Mouse (Mus musculus) frontal cortex, postnatal 14 days (tissue): Measurements from ENCODE around the gene Scn7a.

Source experiments
- DNase-seq, 2 experiments: peaks; one replicate each; pipeline ENCODE4 v3.0.0; 2022; ENCODE audit warnings: low spot score in 2 of 2

Gene Scn7a

GRCm38 (mm10) chr2:66784765-66785164 lies at the start of gene Scn7a:
Scn7a (minus strand) TSS chr2:66784914.
- no peak for DNase-seq

GRCm38 (mm10) chr2:66827729-66828128 lies 43.0 kb upstream of the Scn7a start:
- DNase-seq = no peak

GRCm38 (mm10) chr2:66819862-66820559 lies 35.3 kb upstream of the Scn7a start:
- no peak for DNase-seq

GRCm38 (mm10) chr2:66799676-66800249 lies 15.0 kb upstream of the Scn7a start:
- DNase-seq = no peak

GRCm38 (mm10) chr2:66797493-66797892 lies 12.8 kb upstream of the Scn7a start:
- DNase-seq = no peak

GRCm38 (mm10) chr2:66791629-66792028 lies 6.9 kb upstream of the Scn7a start:
- no peak for DNase-seq

DNA sequence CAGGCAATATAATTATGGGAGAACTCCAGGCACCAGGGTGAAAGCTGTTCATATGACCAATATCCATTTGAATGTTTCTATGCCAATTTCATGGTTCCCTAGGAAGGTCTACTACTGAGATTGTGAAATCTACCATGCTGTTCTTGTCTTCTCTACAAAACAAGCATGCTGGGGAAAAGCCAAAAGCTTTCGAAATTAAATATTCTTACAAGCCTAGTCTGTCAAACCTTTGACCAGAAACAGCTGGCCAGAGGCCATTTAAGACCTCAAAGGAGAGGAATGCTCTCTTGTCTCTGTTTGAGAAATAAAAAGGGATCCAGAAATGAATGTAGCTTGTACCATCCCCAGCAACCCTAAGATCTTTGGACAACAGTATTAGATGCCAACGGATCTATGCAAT lies 3.8 kb downstream of the Scn7a start:
- no peak for DNase-seq

- no peak for DNase-seq
Observed at GRCm38 (mm10) chr2:66767980-66768379, 16.7 kb downstream of the Scn7a start.

- no peak for DNase-seq
Observed at GRCm38 (mm10) chr2:66765170-66765569, 19.5 kb downstream of the Scn7a start.

DNA sequence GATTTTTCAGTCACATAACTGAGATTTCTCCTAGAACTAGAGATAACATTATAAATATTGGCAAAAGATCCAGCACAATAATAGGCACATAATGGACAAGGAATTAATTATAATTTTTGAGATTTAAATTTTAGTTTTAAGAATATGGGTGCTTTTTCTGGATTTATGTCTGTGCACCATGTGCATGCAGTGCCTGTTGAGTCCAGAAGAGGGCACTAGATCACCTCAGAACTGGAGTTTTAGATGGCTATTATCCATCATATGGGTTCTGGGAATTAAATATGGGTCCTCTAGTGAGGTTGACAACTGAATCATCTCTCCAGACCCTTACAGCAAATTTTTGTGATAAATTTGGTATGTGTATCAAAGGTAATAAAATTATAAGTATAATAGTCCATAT lies 21.8 kb downstream of the Scn7a start:
- no peak for DNase-seq

GRCm38 (mm10) chr2:66728002-66728401 lies 56.7 kb downstream of the Scn7a start:
- no peak for DNase-seq

GRCm38 (mm10) chr2:66727585-66727974 lies 57.1 kb downstream of the Scn7a start:
- no peak for DNase-seq

- no peak for DNase-seq
Observed at GRCm38 (mm10) chr2:66726878-66727584, 57.7 kb downstream of the Scn7a start.

- no peak for DNase-seq
Observed at GRCm38 (mm10) chr2:66712071-66712470, 72.6 kb downstream of the Scn7a start.

GRCm38 (mm10) chr2:66692300-66692699 lies 92.4 kb downstream of the Scn7a start:
- no peak for DNase-seq

- DNase-seq = no peak
Observed at GRCm38 (mm10) chr2:66661988-66662387, 122.7 kb downstream of the Scn7a start.

DNA sequence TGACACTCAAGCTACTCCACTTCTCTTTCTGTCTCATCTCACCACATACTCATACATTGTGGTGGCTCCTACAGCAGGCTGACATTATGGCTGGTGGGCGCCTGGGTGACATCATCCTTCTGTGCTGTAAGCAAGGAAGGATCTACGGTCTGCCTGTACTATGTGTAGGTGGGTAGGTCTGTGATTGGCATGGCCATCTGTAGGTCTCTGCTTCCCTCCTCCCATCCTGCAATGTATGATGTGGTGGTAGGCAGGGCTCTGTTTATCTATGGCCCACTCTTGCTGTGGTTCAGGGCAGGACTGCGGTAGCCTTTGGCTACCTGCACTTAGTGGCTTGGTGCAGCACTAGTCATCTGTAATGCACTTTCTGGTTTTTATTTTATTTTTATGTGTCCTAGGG lies 128.3 kb downstream of the Scn7a start:
- DNase-seq = no peak

- no peak for DNase-seq
Observed at GRCm38 (mm10) chr2:66655431-66655830, 129.3 kb downstream of the Scn7a start.

- no peak for DNase-seq
Observed at GRCm38 (mm10) chr2:66644384-66644783, 140.3 kb downstream of the Scn7a start.

DNA sequence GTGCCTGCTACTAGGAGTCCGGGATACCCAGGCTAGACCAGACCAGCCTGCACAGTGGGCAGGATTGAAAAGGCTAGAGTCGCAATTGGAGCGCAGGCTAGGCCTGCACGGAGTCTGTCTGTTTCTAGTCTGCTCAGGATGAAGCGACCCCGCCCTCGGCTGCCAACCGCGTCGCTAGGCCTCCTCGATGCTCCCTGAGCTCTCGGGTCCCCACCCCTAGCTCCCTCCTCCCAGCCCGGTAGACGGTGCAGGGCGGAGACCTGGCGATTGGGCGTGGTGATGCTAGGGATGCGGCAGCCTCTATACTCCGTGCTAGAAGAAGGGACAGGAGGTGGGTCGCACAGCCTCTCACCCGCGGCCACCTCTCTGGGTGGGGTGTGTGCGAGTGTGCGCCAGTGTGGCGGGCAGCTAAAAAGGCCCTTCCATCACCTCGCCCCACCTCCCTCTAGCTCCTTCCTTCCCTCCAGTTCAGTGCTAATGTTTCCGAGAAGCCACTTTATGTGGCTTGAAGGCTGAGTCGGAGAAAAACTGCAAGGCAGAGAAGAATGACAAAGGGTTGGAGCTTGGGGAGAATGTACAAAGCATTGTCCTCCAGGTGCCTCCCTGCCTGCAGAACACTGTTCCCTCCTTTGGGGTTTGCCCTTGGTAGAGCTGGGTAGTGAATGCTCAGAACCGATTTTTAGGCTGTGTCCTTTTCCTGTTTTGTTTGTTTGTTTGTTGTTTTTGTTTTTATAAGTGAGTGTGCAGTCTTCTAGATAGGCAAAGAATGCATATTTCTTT lies 149.9 kb downstream of the Scn7a start, which contains the start of gene Scn9a:
Gene Scn9a, minus strand, starts transcription at position 383 of the 780 bp plus-strand sequence.
- DNase-seq = peak in 1 of 2 experiments; percentile 17

GRCm38 (mm10) chr2:66632728-66633127 lies 152.0 kb downstream of the Scn7a start:
- DNase-seq = no peak
